Mouse (Mus musculus): ENCODE measurements around the gene Olfr727. TPM values are rescaled to one million over a fixed set of nuclear protein-coding genes. Genes with fewer than 3 reads are reported as not detected.

The Olfr727 gene
- not detected in 2 replicates for polyA plus RNA-seq (2016; fragmentation: Nextera tagmentation; extraction: Ambion mirVana)

DNA sequence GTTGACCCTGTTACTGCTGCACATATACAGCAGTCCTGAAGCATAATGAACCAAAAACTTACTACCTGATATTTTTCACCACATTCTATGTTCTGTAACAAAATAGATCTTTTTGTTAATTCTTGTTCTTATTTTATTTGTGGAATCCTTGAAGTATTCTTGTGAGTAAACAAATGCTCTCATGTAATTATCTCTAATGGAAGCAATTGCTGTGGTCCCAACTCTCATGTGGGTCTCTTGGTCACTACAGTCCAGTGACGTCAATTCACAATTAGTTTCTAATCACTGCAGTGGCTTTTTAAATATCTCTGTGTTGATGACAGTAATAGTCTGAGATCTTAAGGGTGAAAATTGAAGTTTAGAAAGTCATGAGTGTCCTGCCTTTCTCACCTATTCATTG, at the start of gene Olfr727:
Olfr727 (plus strand) TSS at position 301 of the 400 bp plus-strand sequence.
- Histone ChIP-seq H3K4me2 (replicated peaks) (no peak within 1 kb of the TSS), H3K9ac (no peak within 1 kb of the TSS), H3K27me3 (no peaks in the 10 kb centered on the region), H3K27ac (no peak within 1 kb of the TSS), H3K36me3 (no peaks in the 10 kb centered on the region), H3K4me1 (no peaks in the 10 kb centered on the region), H3K9me3 (no peaks in the 10 kb centered on the region), H3K4me3 (no peak within 1 kb of the TSS)
- 67% methylated on average over 1 of the region's 1 CpGs for WGBS
- ATAC-seq (ENCODE audit: insufficient number of reproducible peaks, insufficient read depth, low FRiP score, low TSS enrichment): no peak

- Histone ChIP-seq H3K9ac (no peak within 1 kb of the TSS), H3K4me2 (replicated peaks) (no peak within 1 kb of the TSS), H3K27me3 (no peaks in the 10 kb centered on the region), H3K9me3 (no peaks in the 10 kb centered on the region), H3K36me3 (no peaks in the 10 kb centered on the region), H3K4me3 (no peak within 1 kb of the TSS), H3K4me1 (no peaks in the 10 kb centered on the region), H3K27ac (no peak within 1 kb of the TSS)
- ATAC-seq (ENCODE audit: insufficient number of reproducible peaks, insufficient read depth, low FRiP score, low TSS enrichment): no peak
- 73% methylated on average over 1 of the region's 1 CpGs for WGBS
These were observed 32.1 kb upstream of the Olfr727 start, which contains the start of gene Olfr726 for GRCm38 (mm10) chr14:50090853-50091252. TSS of gene Olfr726 (minus strand) at chr14:50090953.

GRCm38 (mm10) chr14:50142580-50142979, 19.6 kb downstream of the Olfr727 start, which contains the start of gene Olfr728:
TSS of gene Olfr728 (minus strand) at chr14:50142680.
- WGBS: 84% methylated on average over 5 of the region's 5 CpGs
- no peak within 1 kb of the TSS for H3K27ac ChIP-seq
- no peak within 1 kb of the TSS for H3K9ac ChIP-seq
- no peak within 1 kb of the TSS for H3K4me2 ChIP-seq (replicated peaks)
- no peaks in the 10 kb centered on the region for H3K4me1 ChIP-seq
- no peak within 1 kb of the TSS for H3K4me3 ChIP-seq
- no peaks in the 10 kb centered on the region for H3K9me3 ChIP-seq
- no peaks in the 10 kb centered on the region for H3K27me3 ChIP-seq
- ATAC-seq (ENCODE audit: insufficient number of reproducible peaks, insufficient read depth, low FRiP score, low TSS enrichment): no peak
- no peaks in the 10 kb centered on the region for H3K36me3 ChIP-seq

DNA sequence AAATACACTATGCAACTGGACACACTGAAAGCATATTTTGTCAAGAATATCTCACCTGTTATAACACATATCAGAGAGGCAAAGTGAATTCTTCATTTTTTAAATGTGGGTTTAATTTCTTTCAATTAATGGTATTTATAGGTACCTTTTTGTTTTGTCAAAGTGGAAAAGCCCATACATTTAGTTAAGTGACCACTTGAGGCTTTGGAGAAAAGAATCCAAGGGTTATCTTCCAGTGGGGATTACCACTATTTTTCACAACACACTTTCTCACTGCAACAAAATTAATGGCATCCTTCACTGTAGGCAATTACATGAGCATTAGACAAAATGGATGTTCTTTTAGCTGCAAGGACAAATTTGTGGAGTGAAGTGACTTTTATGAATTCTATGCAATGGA, 29.8 kb downstream of the Olfr727 start, which contains the start of gene Olfr729:
Olfr729 (minus strand) TSS at position 101 of the 400 bp plus-strand sequence.
- H3K4me2 ChIP-seq (replicated peaks): no peak within 1 kb of the TSS
- no peaks in the 10 kb centered on the region for H3K9me3 ChIP-seq
- ATAC-seq (ENCODE audit: insufficient number of reproducible peaks, insufficient read depth, low FRiP score, low TSS enrichment): no peak
- H3K27ac ChIP-seq: no peak within 1 kb of the TSS
- H3K4me1 ChIP-seq: no peaks in the 10 kb centered on the region
- H3K9ac ChIP-seq: no peak within 1 kb of the TSS
- no peak within 1 kb of the TSS for H3K4me3 ChIP-seq
- no peaks in the 10 kb centered on the region for H3K27me3 ChIP-seq
- H3K36me3 ChIP-seq: no peaks in the 10 kb centered on the region

Other genes starting within 250 kb of the Olfr727 start
- not detected in 2 replicates for gene Olfr722, start 221.2 kb upstream of the Olfr727 start, polyA plus RNA-seq (2016; fragmentation: Nextera tagmentation; extraction: Ambion mirVana)
- gene Olfr723, start 191.4 kb upstream of the Olfr727 start, polyA plus RNA-seq (2016; fragmentation: Nextera tagmentation; extraction: Ambion mirVana): not detected in 2 replicates
- not detected in 2 replicates for gene Olfr724, start 159.9 kb upstream of the Olfr727 start, polyA plus RNA-seq (2016; fragmentation: Nextera tagmentation; extraction: Ambion mirVana)
- not detected in 2 replicates for gene Olfr725, start 82.8 kb upstream of the Olfr727 start, polyA plus RNA-seq (2016; fragmentation: Nextera tagmentation; extraction: Ambion mirVana)
- gene Olfr726, start 32.2 kb upstream of the Olfr727 start, polyA plus RNA-seq (2016; fragmentation: Nextera tagmentation; extraction: Ambion mirVana): not detected in 2 replicates
- not detected in 2 replicates for gene Olfr728, start 19.5 kb downstream of the Olfr727 start, polyA plus RNA-seq (2016; fragmentation: Nextera tagmentation; extraction: Ambion mirVana)
- gene Olfr729, start 29.7 kb downstream of the Olfr727 start, polyA plus RNA-seq (2016; fragmentation: Nextera tagmentation; extraction: Ambion mirVana): not detected in 2 replicates
- gene Olfr730, start 65.0 kb downstream of the Olfr727 start, polyA plus RNA-seq (2016; fragmentation: Nextera tagmentation; extraction: Ambion mirVana): not detected in 2 replicates
- not detected in 2 replicates for gene Olfr731, start 118.7 kb downstream of the Olfr727 start, polyA plus RNA-seq (2016; fragmentation: Nextera tagmentation; extraction: Ambion mirVana)
- gene Olfr732, start 161.0 kb downstream of the Olfr727 start, polyA plus RNA-seq (2016; fragmentation: Nextera tagmentation; extraction: Ambion mirVana): not detected in 2 replicates
- gene Olfr733, start 178.3 kb downstream of the Olfr727 start, polyA plus RNA-seq (2016; fragmentation: Nextera tagmentation; extraction: Ambion mirVana): not detected in 2 replicates
- not detected in 2 replicates for gene Olfr734, start 203.6 kb downstream of the Olfr727 start, polyA plus RNA-seq (2016; fragmentation: Nextera tagmentation; extraction: Ambion mirVana)
- gene Olfr735, start 225.7 kb downstream of the Olfr727 start, polyA plus RNA-seq (2016; fragmentation: Nextera tagmentation; extraction: Ambion mirVana): not detected in 2 replicates
- not detected in 2 replicates for gene Tlr11, start 234.7 kb downstream of the Olfr727 start, polyA plus RNA-seq (2016; fragmentation: Nextera tagmentation; extraction: Ambion mirVana)

All from embryonic facial prominence, embryonic 12.5 days (tissue).